Mouse (Mus musculus) T-cell, adult 2 months (primary cell): Measurements from ENCODE around the gene Rabep1.
"Not testable (repeated sequence)": the region's sequence is repeated elsewhere in the genome, so short reads cannot be mapped to it uniquely, and the experiment has no call there.

ENCODE experiments used
- DNase-seq: peaks from one replicate; pipeline ENCODE4 v3.0.0; 2022; ENCODE audit warnings: low spot score

The Rabep1 gene

DNA sequence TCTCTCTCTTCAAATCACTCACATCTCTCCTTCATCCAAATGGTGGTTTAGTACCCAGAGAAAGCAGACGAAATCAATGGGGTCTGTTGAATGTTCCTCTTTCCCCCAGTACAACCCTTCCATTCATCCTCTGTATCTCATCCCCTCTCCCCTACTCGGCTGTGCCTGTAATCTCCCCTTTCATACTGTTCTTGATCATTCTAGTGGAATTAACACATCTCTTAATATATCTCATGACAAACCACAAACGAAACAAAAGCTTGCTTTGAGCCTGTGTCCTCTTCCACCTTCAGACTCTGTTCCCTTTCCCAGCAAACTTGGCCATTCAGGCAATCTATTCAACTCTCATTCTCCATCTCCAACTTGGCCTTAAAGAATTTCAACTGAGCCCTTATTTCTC is 13.4 kb upstream of the Rabep1 start:
- no peak for DNase-seq

DNA sequence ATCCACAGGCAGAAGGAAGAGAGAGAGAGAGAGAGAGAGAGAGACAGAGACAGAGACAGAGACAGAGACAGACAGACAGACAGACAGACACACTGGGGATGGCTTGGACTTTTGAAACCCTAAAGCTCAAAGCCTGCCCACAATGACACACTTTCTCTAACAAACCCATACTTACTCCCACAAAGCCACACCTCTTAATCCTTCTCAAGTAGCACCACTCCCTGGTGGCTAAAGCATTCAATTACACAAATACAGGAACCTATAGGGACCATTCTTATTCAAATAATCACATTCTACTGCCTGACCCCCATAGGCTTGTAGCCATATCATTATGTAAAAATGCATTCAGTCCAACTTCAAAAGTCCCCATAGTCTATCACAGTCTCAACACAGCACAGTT is 11.2 kb upstream of the Rabep1 start:
- no peak for DNase-seq

DNA sequence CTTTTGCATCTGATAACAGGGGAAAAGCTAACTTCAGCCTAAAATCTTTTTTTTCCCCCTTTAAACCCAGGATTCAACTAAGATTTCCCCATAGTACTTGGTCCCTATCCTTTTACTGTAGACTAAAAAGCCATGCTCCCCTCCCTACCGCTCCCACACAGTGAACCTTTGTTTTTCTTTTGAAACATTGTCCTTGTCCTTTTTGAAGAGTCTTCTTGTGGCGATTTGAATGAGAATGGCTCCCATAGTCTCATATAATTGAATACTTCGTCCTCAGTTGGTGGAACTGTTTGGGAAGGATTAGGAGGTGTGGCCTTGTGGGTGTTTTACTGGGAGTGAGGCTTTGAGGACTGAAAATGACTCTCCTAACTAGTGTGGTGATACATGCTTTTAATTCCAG is 10.7 kb upstream of the Rabep1 start:
- DNase-seq, result no peak

DNA sequence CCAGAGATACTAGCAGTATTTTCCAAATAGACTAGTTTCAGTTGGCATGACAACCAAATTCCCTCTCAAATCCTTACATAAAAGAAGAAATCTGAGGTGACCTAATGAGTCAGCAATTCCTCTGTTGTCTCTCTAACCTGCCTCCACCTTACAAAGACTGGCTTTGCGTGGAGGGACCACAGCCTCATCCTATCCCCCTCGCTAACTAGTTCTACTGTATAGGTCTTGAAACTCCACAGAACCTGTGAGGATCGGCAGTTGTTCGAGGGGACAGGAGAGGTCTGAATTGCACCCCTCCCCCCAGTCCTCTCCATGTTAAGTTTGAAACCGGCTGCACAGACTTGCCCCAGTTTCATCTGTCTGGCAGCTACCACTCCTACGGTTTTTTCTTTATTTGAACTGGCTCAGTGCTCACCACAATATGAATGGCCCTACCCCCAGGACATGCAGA is 9.2 kb upstream of the Rabep1 start:
- DNase-seq, result no peak

DNA sequence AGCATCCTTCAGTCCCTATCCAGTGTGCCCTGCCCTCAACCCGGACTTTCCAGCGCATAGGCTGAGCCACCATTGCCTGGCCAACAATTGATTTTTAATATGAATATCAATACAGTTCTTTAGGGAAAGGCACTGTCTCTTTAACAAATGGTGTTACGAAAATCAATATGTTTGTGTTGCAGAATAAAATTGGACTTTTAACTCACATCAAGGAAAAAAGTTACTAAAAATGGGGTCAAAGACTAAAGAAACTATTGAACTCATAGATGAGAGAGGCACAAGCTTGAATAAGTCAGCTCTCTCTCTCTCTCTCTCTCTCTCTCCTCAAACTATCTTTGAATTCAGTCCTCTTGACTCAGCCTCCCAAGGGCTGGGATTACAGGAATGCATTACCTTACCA is 7.5 kb upstream of the Rabep1 start:
- DNase-seq, result no peak

DNA sequence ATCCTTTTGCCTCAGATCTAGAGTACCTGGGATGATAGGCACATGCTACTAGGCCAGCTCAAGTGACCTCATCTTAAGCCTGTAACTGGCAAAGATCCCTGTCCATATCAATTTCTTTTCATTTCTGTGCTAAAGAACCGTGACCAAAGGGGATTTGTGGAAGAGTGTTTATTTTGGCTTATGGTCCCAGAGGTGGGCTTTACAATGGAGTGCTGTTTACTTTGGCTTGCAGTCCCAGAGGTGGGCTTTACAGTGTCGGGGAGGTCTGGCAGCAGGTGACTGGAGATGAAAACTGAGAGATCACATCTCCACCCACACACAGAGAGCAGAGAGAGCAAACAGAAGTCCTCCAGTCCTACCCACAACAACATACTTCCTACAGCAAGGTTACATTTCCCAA is 6.0 kb upstream of the Rabep1 start:
- no peak for DNase-seq

DNA sequence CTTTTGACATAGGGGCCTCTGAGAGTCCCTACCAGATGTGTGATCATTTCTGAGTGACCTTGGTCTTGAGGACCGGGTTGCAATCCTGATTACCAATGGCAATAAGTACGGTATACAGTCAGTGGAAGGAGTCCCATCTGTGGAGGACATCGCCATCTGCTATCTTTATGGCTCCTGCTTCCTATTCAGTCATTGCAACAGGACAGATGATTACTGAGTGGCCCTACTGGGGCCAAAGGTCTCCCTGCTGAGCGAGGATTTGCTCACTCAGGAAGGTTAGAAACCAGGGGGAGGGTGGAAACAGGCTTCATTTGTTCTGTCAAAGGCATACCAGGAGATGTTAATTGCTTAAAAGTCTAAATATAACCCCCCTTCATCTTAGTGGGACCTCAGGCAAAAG is 1.6 kb upstream of the Rabep1 start:
- no peak for DNase-seq

DNA sequence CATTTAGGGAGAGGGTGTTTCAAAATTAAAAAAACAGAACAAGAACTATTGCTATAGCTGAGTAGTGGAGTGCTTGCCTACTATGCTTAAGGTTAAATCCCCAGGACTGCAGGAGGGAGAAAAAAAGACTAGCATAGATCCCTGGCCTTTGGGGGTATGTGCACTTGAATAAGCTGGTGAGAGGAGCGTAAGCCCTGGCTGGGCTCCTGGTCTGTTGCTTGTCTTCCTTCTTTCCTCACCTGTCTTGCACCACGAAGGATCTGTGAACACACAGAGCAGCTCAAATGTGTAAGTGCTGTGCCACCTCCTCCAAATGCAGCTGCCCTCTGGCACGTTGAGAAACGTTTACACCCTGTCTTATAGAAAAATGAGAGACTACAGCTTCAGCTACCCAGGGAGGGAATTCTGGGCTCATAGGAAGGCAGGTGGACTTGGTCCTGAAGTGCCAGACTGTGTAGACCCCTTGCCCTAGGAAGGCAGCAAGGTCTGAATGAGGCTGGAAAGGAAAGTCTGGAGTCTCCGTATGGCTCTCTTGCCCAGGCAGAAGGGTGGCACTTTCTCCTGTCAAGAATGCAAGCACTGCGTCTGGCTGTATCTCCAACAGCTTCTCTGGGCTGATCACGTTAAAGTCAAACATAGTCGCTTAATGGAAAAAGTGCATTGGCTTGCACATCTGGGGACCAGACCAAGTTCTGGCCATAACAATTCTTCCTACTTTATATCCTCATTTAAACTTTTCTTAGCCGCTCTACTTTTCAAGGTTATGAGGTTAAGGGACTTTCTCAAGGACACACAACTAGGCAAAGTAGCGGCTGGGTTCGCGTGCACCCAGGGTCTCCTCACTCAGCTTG is 652 bp upstream of the Rabep1 start:
- no peak for DNase-seq

DNA sequence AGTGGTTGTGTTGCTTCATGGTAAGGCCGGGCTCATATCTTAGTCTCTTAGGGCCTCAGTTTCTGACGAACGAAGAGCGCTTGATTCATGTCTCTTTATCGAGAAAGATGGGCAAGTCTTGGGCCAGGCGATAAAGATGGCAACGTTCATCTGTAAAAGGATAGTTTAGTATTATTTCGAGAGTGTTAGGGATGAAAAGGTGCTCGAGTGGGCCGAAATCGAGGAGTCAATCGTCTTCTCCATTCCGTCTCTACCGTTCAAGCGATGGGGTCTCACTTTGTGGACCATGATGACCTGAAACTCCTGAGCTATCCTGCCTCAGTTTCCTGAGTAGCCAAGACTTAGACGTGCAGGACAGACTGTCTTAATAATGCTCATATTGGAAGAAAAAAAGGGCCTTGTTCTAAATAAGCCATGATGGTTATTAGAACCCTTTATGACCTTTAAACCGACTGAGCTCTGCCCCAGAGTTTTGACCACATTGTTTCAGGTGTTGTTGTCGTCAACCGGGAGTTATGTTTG is 940 bp downstream of the Rabep1 start:
- no peak for DNase-seq

DNA sequence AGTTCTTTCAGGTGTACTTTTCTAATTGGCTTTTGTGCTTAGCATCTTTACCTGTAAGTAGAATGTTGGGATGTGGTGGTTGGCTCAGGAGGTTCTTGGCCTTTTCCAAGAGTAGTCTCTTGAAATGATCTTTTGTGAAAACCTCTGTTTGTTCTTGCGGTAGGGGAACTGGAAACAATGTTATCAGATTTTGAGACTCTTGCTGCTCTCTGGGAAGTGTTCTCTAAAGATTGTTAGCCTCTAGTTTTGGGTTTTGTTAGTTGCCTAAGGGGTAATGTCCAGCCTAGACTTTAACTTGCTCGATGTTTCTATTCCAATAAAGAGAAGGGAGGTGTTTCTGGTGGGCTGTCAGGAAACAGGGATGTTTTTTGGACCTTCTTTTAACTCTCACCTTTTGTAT is 1.5 kb downstream of the Rabep1 start:
- no peak for DNase-seq

DNA sequence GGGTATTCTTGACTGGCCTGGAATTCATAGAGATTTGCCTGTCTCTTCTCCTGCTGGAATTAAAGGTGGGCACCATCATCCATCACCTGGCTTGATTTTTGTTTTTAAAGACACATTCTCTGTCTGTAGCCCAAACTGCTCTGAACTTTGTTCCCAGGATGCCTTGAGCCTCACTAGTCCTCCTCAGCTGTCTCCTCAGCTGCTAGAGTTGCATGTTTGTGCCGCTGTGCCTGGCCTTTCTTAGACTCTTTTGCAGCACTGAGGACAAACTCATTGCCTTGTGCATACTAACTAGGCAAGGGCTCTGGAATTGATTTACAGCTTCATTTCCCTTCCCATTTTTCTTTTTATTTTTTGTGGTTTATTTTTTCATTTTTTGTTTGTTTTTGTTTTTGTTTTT is 15.8 kb downstream of the Rabep1 start:
- DNase-seq, result no peak

DNA sequence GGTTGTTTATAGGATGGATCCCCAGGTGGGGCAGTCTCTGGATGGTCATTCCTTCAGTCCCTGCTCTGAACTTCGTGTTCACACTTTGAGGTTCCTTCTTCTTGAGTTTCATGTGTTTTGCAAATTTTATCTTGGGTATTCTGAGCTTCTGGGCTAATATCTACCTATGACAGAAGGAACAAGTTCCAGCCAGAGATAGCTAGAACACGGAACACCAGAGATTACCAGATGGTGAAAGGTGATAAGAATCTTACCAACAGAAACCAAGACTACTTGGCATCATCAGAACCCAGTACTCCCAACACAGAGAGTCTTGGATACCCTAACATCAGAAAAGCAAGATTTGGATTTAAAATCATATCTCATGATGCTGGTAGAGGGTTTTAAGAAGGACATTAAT is 18.6 kb downstream of the Rabep1 start:
- not testable (repeated sequence) for DNase-seq

DNA sequence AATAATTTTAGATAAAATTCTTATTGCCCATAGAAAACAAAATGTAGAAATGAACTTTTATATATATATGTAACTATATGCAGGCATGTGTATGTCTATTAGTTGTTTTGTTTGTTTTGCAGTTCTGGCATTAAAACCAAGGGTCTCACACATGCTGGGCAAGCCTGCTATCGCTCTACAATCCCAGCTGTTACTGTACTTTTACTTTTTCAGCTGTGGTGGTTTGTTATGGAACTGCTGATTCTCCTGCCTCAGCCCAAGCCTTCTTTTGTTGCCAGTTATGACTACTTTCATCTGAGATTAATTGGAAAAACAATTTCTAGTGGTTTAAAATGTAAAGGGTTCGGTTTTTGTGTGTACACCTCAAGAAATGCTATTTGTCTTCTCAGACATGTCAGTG is 20.6 kb downstream of the Rabep1 start:
- no peak for DNase-seq

DNA sequence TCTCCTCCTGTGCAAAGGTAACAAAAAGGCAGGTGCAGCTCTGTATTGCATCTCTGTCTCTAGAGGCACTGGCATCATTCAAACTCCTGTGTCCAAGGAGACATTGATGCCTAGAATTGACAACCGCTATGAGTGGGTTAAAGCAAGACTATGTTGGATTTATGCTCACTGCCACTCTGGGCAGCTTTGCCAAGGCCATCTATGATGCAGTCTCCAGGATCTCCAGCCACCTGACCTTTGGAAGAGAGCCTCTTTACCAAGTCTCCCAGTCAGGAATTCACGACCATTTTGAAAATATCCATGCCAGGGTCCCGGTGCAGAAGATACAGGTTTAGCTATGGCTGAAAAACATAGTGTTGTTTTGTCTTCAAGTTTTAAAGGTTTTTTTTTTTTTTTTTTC is 24.7 kb downstream of the Rabep1 start:
- no peak for DNase-seq

DNA sequence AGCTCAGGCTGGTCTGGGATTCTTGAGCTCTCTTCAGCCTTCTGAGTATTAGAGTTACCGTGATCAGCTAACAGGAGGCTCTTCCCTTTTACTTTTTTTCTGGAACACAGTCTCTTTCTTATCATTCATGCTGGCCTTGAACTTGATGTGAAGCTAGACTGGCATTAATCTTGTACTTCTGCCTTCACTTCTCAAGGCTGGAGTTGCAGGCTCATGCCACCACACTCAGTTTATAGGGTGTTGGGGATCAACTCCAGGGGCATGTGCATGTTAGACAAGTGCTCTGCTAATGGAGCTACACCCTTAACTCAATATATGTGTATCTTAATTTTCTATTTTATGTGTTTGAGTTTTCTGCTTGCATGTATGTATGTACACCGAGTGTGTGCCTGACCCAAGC is 25.2 kb downstream of the Rabep1 start:
- no peak for DNase-seq

DNA sequence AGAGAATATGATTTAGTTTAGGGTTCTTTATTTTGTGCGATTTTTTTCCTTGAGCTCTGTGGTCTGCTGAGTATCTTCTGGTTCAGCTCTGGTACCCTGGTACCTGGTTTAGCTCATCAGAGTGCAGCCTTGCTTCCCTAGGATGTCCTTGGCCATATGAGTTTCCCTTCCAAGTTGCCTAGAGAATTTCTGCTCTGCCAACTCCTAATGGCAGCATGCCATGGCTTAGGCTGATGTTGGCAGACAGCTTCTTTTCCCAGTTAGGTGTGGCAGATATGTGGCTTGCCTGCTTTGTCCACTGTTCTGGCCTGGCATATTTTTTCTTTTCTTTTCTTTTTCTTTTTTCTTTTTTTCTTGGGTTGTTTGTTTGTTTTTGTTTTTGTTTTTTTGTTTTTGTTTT is 25.8 kb downstream of the Rabep1 start:
- DNase-seq, result no peak

DNA sequence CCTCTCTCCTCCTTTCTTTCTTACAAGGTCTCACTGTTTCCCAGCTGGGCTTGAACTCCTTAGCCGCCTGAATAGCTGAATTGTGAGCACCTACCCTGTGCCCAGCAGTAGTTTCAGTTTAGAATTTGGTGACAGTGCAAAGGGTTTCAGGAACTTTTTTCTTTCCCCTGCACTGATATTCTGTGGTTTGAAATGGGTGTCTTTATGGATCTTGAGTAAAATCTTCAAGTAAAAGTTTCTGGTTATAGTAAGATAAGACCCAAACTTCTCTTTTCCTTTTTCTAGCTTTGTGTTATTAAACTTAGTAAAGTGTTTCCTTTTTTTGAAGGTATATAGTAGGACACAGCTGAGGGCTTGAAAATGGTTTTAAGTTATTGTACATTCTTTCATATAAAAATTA is 26.5 kb downstream of the Rabep1 start:
- DNase-seq, result no peak

DNA sequence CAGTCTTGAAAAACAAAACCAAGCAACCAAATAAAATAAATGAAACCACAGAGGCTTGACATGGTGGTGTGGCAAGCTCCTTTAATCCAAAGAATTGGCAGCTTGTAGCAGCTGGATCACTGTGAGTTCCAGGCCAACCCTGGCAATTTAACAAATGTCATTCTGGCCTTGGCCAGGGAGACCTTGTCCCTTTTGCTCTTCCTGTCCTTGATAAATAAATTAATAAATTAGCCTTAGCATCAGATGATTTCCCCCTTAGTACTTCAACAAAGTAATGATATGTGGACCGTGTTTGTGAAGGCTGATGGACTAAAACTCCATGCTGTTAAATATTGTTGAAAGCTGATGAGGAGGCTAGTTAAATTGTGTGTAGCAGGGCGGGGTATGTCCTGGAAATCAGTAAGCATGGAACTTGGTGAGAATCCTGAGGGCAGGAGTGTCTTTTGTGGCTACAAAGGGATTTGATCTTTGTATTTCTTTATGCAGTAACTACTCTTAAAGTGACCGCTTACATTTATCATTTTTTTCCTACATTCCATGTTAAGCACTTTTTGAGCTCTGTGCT is 27.3 kb downstream of the Rabep1 start:
- DNase-seq, result no peak

DNA sequence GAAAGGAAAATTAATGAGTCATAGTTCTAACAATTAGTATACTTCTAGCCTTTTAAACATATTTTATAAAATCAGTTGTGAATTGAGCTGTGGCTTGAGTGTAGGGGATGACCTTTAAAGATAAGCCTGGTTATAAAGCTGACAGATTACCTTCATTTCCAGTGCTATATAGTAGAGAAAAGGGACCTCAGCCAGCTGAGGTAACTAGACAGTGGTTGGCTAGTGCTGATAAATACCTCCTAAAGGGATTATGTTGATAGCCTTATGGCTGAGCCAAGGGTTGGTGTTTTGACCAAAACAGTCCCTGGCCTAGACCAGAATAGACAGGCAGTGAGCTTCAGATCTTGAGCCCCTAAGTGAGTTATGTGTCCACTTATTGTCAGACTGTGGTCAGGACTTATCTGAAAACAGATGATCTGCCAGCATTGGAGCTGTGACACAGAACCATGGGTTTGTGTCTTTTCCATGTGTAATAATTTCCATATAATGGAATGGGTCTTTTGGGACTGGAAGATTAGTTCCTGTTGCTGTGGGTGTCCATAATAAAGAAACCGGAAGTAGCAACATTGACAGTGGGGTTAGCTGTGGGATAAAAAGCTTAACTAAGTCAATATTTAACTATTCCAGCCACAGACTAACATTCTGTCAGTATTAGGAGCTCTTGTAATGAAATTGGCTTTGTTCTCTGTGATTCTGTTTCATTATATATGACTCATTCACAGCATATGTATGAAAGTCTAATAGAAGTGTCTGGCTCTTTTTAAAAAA is 29.5 kb downstream of the Rabep1 start:
- DNase-seq, result no peak

DNA sequence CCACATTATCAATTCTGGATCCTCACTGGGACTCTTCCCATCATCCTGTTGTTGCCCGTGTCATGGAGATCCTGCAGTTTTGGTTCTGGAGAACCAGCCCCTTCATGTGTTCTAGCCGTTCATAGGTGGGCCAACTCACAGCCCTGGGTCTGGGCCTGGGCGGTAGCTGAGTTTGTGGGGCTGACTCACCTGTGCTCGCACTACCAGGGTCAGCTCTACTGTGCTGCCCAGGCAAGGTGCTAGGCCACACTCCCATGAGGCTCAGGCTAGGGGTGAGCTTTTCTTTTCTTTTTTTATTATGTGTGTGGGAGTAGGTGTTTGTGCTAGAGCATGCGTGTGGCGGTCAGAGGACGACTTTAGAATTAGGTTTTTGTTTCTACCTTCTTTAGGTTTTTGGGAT is 33.1 kb downstream of the Rabep1 start:
- no peak for DNase-seq

DNA sequence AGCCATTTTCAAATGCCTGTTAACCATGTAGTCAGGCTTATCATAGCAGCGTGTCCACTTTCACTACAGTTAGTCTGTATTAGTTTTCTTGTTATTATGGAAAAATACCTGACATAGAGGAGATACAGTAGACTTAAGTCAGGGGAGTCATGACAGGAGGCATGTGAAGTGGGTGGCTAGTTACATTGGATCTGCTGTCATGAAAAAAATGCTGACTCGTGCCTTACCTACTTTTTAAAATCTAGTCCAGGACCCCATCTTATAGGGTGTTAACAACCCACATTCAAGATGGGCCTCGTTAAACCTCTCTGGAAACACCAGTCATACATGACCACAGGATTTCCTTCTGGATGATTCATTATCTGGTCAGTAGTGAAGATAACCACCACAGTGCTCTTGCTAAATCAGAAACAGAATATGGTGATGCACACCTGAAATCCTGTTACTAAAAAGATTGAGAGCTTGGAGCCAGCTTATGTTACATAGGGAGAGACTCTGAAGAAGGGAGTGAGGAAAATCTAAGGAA is 38.4 kb downstream of the Rabep1 start:
- DNase-seq, result no peak

DNA sequence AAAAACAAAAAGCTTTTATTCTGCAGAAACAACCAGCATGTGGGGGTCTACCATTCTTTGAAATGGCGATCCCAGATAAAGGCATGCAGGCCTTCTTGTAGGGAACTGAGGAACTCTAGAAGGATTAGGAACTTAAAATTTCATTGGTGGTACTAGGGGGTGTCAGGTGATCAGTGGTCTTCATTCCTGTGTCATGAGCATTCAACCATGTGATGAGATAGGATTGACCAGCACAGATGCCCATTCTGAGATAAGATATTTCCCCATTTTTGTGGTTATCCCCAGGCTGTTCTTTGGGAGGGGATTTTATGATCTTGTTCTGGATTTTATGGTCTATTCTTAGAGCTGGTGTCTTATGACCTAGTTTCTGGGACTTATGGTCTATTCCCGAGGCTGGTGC is 46.1 kb downstream of the Rabep1 start:
- DNase-seq, result no peak

DNA sequence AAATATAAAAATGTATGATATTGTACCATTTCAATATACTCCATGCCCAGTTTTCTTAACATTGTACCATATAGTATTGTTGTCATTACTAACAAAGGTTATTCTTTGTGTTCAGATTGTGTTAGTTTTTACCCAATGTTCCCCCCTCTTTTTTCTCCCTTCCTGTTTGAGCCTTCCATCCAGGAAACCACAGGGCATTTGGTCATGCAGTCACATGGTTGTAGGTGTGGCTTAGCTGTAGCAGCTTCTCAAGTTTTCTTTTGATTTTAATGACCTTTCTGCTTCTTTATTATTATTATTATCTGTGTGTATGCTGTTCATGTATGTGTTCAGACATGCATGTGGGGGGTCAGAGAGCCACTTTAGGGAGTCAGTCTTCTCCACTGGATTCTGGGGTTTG is 47.0 kb downstream of the Rabep1 start:
- no peak for DNase-seq
